9 mouse cellular contexts compared by ENCODE assay signal in genomic region chr6:18401066-18401674, GRCm38 (mm10).
DNase-seq lines count a peak whose midpoint lies in the region; ATAC-seq and TF ChIP-seq lines count a peak whose summit lies in the region.
"Had no signal": no experiment of that assay in that cellular context is flagged by ENCODE, and none has a peak within 500 bp of the region (broad histone marks: within the 10 kb centered on the region; RNA-seq: fewer than 3 reads in every experiment).

No protein-coding gene starts in this region.

- no peak for TF ChIP-seq POLR2A in lung, adult 2 months (IDR thresholded peaks at IDR 0.05; ENCODE audit: borderline replicate concordance, extremely low read depth, low read depth, low read length)

- no peaks in the 10 kb centered on the region for H3K27me3 ChIP-seq in forebrain, embryonic 15.5 days
- H3K27me3 ChIP-seq in forebrain, embryonic 10.5 days (ENCODE audit: poor library complexity, severe bottlenecking) = no peaks in the 10 kb centered on the region
- H3K27me3 ChIP-seq in embryonic facial prominence, embryonic 14.5 days (replicated peaks; ENCODE audit: control insufficient read depth, insufficient read depth, low read length) = no peaks in the 10 kb centered on the region
- H3K27me3 ChIP-seq: hindbrain, embryonic 15.5 days had no signal

- WGBS in forebrain, embryonic 15.5 days = 76% methylated on average over 1 of the region's 1 CpGs
- WGBS in forebrain, embryonic 10.5 days = 81% methylated on average over 1 of the region's 1 CpGs
- WGBS in lung, adult 2 months = 92% methylated on average over 1 of the region's 1 CpGs
- 81% methylated on average over 1 of the region's 1 CpGs for WGBS in embryonic facial prominence, embryonic 14.5 days

- H3K9ac ChIP-seq in forebrain, embryonic 15.5 days (replicated peaks) = no peak overlapping the region
- H3K9ac ChIP-seq in embryonic facial prominence, embryonic 14.5 days (ENCODE audit: low read depth, low read length) = no peak overlapping the region
- H3K9ac ChIP-seq: hindbrain, embryonic 15.5 days had no signal

- H3K4me1 ChIP-seq in forebrain, embryonic 15.5 days = no peaks in the 10 kb centered on the region
- H3K4me1 ChIP-seq in forebrain, embryonic 10.5 days = no peaks in the 10 kb centered on the region
- no peaks in the 10 kb centered on the region for H3K4me1 ChIP-seq in lung, adult 2 months (ENCODE audit: control insufficient read depth, insufficient read depth, low read length)
- no peaks in the 10 kb centered on the region for H3K4me1 ChIP-seq in embryonic facial prominence, embryonic 14.5 days (ENCODE audit: control insufficient read depth, insufficient read depth, low read length)
- H3K4me1 ChIP-seq: hindbrain, embryonic 15.5 days had no signal

- no peak overlapping the region for H3K27ac ChIP-seq in forebrain, embryonic 15.5 days (replicated peaks)
- H3K27ac ChIP-seq in forebrain, embryonic 10.5 days = no peak overlapping the region
- H3K27ac ChIP-seq in embryonic facial prominence, embryonic 14.5 days (replicated peaks; ENCODE audit: low read depth, low read length) = no peak overlapping the region
- H3K27ac ChIP-seq: hindbrain, embryonic 15.5 days had no signal

- TF ChIP-seq CTCF in lung, adult 2 months (IDR thresholded peaks at IDR 0.05; ENCODE audit: insufficient read depth, low read length) = peak; percentile 12; the same call in 1 of the 2 replicates

- no peaks in the 10 kb centered on the region for H3K9me3 ChIP-seq in forebrain, embryonic 15.5 days
- no peaks in the 10 kb centered on the region for H3K9me3 ChIP-seq in forebrain, embryonic 10.5 days
- H3K9me3 ChIP-seq in embryonic facial prominence, embryonic 14.5 days (ENCODE audit: control insufficient read depth, low read length) = no peaks in the 10 kb centered on the region
- H3K9me3 ChIP-seq: hindbrain, embryonic 15.5 days had no signal

- peaks cover 63% of the 10 kb centered on the region for H3K36me3 ChIP-seq in forebrain, embryonic 15.5 days
- peaks cover 17% of the 10 kb centered on the region for H3K36me3 ChIP-seq in forebrain, embryonic 10.5 days (replicated peaks)
- peaks cover 31% of the 10 kb centered on the region for H3K36me3 ChIP-seq in embryonic facial prominence, embryonic 14.5 days (ENCODE audit: control insufficient read depth, insufficient read depth, low read length)

- ATAC-seq in forebrain, embryonic 15.5 days (replicated peaks) = peak; percentile 61; the same call in 1 of the 2 replicates
- no peak for ATAC-seq in embryonic facial prominence, embryonic 14.5 days (ENCODE audit: low read depth)

- no peak overlapping the region for H3K4me2 ChIP-seq in forebrain, embryonic 15.5 days (replicated peaks)
- H3K4me2 ChIP-seq in embryonic facial prominence, embryonic 14.5 days (ENCODE audit: low read depth, low read length) = no peak overlapping the region
- H3K4me2 ChIP-seq: hindbrain, embryonic 15.5 days had no signal

- no peak overlapping the region for H3K4me3 ChIP-seq in forebrain, embryonic 15.5 days
- H3K4me3 ChIP-seq in forebrain, embryonic 10.5 days = no peak overlapping the region
- no peak overlapping the region for H3K4me3 ChIP-seq in lung, adult 2 months (replicated peaks; ENCODE audit: extremely low read depth, low read depth, low read length)
- no peak overlapping the region for H3K4me3 ChIP-seq in embryonic facial prominence, embryonic 14.5 days (ENCODE audit: low read depth, low read length)
- H3K4me3 ChIP-seq: hindbrain, embryonic 15.5 days had no signal

- DNase-seq in forebrain, embryonic 10.5 days (ENCODE audit: extremely low spot score, low spot score) = no peak
- DNase-seq in lung, adult 2 months = no peak
- no peak for DNase-seq in lung, adult 18-20 months
- peak; percentile 35 for DNase-seq in embryonic facial prominence, embryonic 14.5 days (ENCODE audit: low spot score)
- DNase-seq in retina, postnatal 1 day = peak; percentile 27
- DNase-seq in testis, postnatal 14 days (ENCODE audit: low spot score) = no peak
- no peak for DNase-seq in right cerebral cortex, postnatal 36 days (ENCODE audit: low spot score in 2 of 2)

Comparison
In these comparisons a context has a peak if more than half of its experiments do, and no peak if none do; other contexts are left out.
1. DNase-seq: peak in embryonic facial prominence, embryonic 14.5 days (single experiment) and retina, postnatal 1 day (single experiment); none in forebrain, embryonic 10.5 days (single experiment), lung, adult 2 months (single experiment), lung, adult 18-20 months (0 of 2), testis, postnatal 14 days (single experiment) and right cerebral cortex, postnatal 36 days (0 of 2).